Mouse (Mus musculus): ENCODE results near the gene Rpl34.

- TF ChIP-seq POLR2A (IDR thresholded peaks at IDR 0.05; ENCODE audit: low read depth, low read length) (no peak), CTCF (conservative IDR thresholded peaks at IDR 0.05; ENCODE audit: insufficient read depth, insufficient read length, low read depth, low read length) (no peak)
Observed at GRCm38 (mm10) chr3:130737652-130738361, 7.6 kb upstream of the Rpl34 start.
